In genomic region chr19:24762473-24763149, GRCm38 (mm10) we compare ENCODE assay signal across 10 mouse cellular contexts.
DNase-seq lines count a peak whose midpoint lies in the region; ATAC-seq and TF ChIP-seq lines count a peak whose summit lies in the region.
"Had no signal": no experiment of that assay in that cellular context is flagged by ENCODE, and none has a peak within 500 bp of the region (broad histone marks: within the 10 kb centered on the region; RNA-seq: fewer than 3 reads in every experiment).

No protein-coding gene starts in this region.

- no peaks in the 10 kb centered on the region for H3K9me3 ChIP-seq in kidney, embryonic 14.5 days (ENCODE audit: control insufficient read depth, low read length)
- no peaks in the 10 kb centered on the region for H3K9me3 ChIP-seq in midbrain, postnatal 0 days (ENCODE audit: low read length)
- H3K9me3 ChIP-seq: embryonic facial prominence, embryonic 13.5 days; neural tube, embryonic 13.5 days had no signal

- peaks cover 8% of the 10 kb centered on the region; the same call in 1 of the 2 replicates for H3K4me1 ChIP-seq in kidney, embryonic 14.5 days (ENCODE audit: control insufficient read depth, insufficient read depth, low read length)
- no peaks in the 10 kb centered on the region for H3K4me1 ChIP-seq in midbrain, postnatal 0 days (ENCODE audit: insufficient read depth, low read length)
- H3K4me1 ChIP-seq: neural tube, embryonic 13.5 days had no signal

- no peaks in the 10 kb centered on the region for H3K27me3 ChIP-seq in kidney, embryonic 14.5 days (ENCODE audit: control insufficient read depth, insufficient read depth, low read length)
- no peaks in the 10 kb centered on the region for H3K27me3 ChIP-seq in midbrain, postnatal 0 days (ENCODE audit: insufficient read depth, low read length)
- H3K27me3 ChIP-seq: embryonic facial prominence, embryonic 13.5 days; neural tube, embryonic 13.5 days had no signal

- H3K4me3 ChIP-seq in kidney, embryonic 14.5 days (ENCODE audit: low read length), result no peak overlapping the region
- no peak overlapping the region for H3K4me3 ChIP-seq in midbrain, postnatal 0 days (ENCODE audit: low read depth, low read length)
- H3K4me3 ChIP-seq: embryonic facial prominence, embryonic 13.5 days; neural tube, embryonic 13.5 days had no signal

- no peak for DNase-seq in kidney, adult 8-10 months
- peak; percentile 67 for DNase-seq in embryo, embryonic 10.5 days (ENCODE audit: low spot score)
- DNase-seq in embryo, embryonic 9.5 days (ENCODE audit: extremely low spot score), result peak; percentile 54
- peak; percentile 47 for DNase-seq in lung, postnatal 10 days
- DNase-seq in midbrain, postnatal 0 days (ENCODE audit: low spot score), result no peak
- no peak for DNase-seq in layer of hippocampus, adult 8-10 months (ENCODE audit: low spot score in 2 of 2)

- H3K4me2 ChIP-seq in kidney, embryonic 14.5 days (replicated peaks; ENCODE audit: low read depth, low read length), result no peak overlapping the region
- no peak overlapping the region for H3K4me2 ChIP-seq in midbrain, postnatal 0 days (ENCODE audit: low read depth, low read length, poor library complexity, severe bottlenecking)
- H3K4me2 ChIP-seq: embryonic facial prominence, embryonic 13.5 days; neural tube, embryonic 13.5 days had no signal

- no peak for TF ChIP-seq CTCF in midbrain, postnatal 0 days (IDR thresholded peaks at IDR 0.05)

- H3K27ac ChIP-seq in kidney, embryonic 14.5 days (ENCODE audit: low read depth, low read length), result no peak overlapping the region
- no peak overlapping the region for H3K27ac ChIP-seq in midbrain, postnatal 0 days (ENCODE audit: low read depth, low read length)
- H3K27ac ChIP-seq: embryonic facial prominence, embryonic 13.5 days; hindbrain, postnatal 0 days; neural tube, embryonic 13.5 days had no signal

- peak; percentile 69; the same call in 1 of the 2 replicates for ATAC-seq in kidney, embryonic 14.5 days (ENCODE audit: low FRiP score, low TSS enrichment)
- no peak for ATAC-seq in midbrain, postnatal 0 days (ENCODE audit: low FRiP score)
- ATAC-seq: hindbrain, postnatal 0 days had no signal

- H3K9ac ChIP-seq in kidney, embryonic 14.5 days (ENCODE audit: low read depth, low read length), result no peak overlapping the region
- H3K9ac ChIP-seq in midbrain, postnatal 0 days (replicated peaks; ENCODE audit: low read length, poor library complexity, severe bottlenecking), result no peak overlapping the region
- H3K9ac ChIP-seq: embryonic facial prominence, embryonic 13.5 days; neural tube, embryonic 13.5 days had no signal

- 37% methylated on average over 12 of the region's 12 CpGs for WGBS in kidney, embryonic 14.5 days
- WGBS in midbrain, postnatal 0 days, result 71% methylated on average over 12 of the region's 12 CpGs

- no peaks in the 10 kb centered on the region for H3K36me3 ChIP-seq in kidney, embryonic 14.5 days (ENCODE audit: control insufficient read depth, insufficient read depth, low read length)
- no peaks in the 10 kb centered on the region for H3K36me3 ChIP-seq in midbrain, postnatal 0 days (ENCODE audit: insufficient read depth, low read length)
- H3K36me3 ChIP-seq: embryonic facial prominence, embryonic 13.5 days; neural tube, embryonic 13.5 days had no signal

Comparison
In these comparisons a context has a peak if more than half of its experiments do, and no peak if none do; other contexts are left out.
1. DNase-seq: peak in embryo, embryonic 10.5 days (single experiment), embryo, embryonic 9.5 days (single experiment) and lung, postnatal 10 days (single experiment); none in kidney, adult 8-10 months (0 of 2), midbrain, postnatal 0 days (single experiment) and layer of hippocampus, adult 8-10 months (0 of 2).